Mouse (Mus musculus): ENCODE measurements around the gene Pold2. TPM values are rescaled to one million over a fixed set of nuclear protein-coding genes. Genes with fewer than 3 reads are reported as not detected.
"Not testable (repeated sequence)": the region's sequence is repeated elsewhere in the genome, so short reads cannot be mapped to it uniquely, and the experiment has no call there.

Pold2 gene
- polyA plus RNA-seq, 1 experiment from 2014 or later = 127 TPM

- WGBS = 61% methylated on average over 5 of the region's 5 CpGs
- peaks cover 68% of the 10 kb centered on the region for H3K27me3 ChIP-seq
- H3K27ac ChIP-seq = no peak within 1 kb of the TSS
- H3K9me3 ChIP-seq = no peaks in the 10 kb centered on the region
- no peaks in the 10 kb centered on the region for H3K36me3 ChIP-seq
- ATAC-seq (ENCODE audit: insufficient number of reproducible peaks, insufficient read depth, low FRiP score, low TSS enrichment, low read depth) = no peak
- no peak within 1 kb of the TSS for H3K4me3 ChIP-seq (replicated peaks)
- H3K4me2 ChIP-seq = 0 out of 2 replicates have a peak within 1 kb of the TSS, but pooled peaks have one; percentile 15
- no peak within 1 kb of the TSS for H3K9ac ChIP-seq (replicated peaks)
- H3K4me1 ChIP-seq (replicated peaks) = peaks cover 40% of the 10 kb centered on the region
Observed at GRCm38 (mm10) chr11:5898531-5898930, 20.4 kb upstream of the Pold2 start, which contains the start of gene Myl7. Myl7 (minus strand) TSS chr11:5898782.

DNA sequence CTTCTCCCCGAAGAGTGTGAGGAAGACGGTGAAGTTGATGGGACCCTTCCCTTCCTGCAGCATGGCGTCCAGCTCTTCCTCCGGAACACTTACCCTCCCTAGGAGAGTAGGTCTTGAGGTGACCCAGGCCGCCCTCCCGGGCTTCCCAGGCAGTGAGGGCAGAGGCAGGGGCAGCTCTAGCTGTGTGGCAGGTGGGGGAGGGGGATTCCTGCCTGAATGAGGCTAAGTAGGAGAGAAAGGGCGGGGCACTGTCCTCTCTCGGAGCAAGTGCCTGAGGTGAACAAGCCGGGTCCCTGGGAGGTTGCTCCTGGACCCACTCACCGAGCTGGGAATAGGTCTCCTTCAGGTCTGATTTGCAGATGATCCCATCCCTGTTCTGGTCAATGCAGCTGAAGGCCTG, 19.7 kb upstream of the Pold2 start:
- H3K9ac ChIP-seq (replicated peaks) = no peak overlapping the region
- 18% methylated on average over 10 of the region's 10 CpGs for WGBS

GRCm38 (mm10) chr11:5897230-5897629, 19.1 kb upstream of the Pold2 start:
- H3K4me3 ChIP-seq (replicated peaks) = no peak overlapping the region
- H3K27ac ChIP-seq = no peak overlapping the region
- H3K9ac ChIP-seq (replicated peaks) = no peak overlapping the region
- WGBS = 13% methylated on average over 16 of the region's 16 CpGs
- H3K9me3 ChIP-seq = no peaks in the 10 kb centered on the region
- no peaks in the 10 kb centered on the region for H3K36me3 ChIP-seq
- ATAC-seq (ENCODE audit: insufficient number of reproducible peaks, insufficient read depth, low FRiP score, low TSS enrichment, low read depth) = no peak
- H3K27me3 ChIP-seq = peaks cover 60% of the 10 kb centered on the region
- peak overlapping the region; percentile 15; the same call in 1 of the 2 replicates for H3K4me2 ChIP-seq
- H3K4me1 ChIP-seq (replicated peaks) = peaks cover 43% of the 10 kb centered on the region

More for the DNA sequence above, 19.7 kb upstream of the Pold2 start:
- 0 out of 2 replicates have a peak overlapping the region, but pooled peaks have one; percentile 15 for H3K4me2 ChIP-seq
- H3K27ac ChIP-seq = no peak overlapping the region
- no peak for ATAC-seq (ENCODE audit: insufficient number of reproducible peaks, insufficient read depth, low FRiP score, low TSS enrichment, low read depth)
- H3K4me1 ChIP-seq (replicated peaks) = peaks cover 43% of the 10 kb centered on the region
- no peaks in the 10 kb centered on the region for H3K36me3 ChIP-seq
- H3K27me3 ChIP-seq = peaks cover 62% of the 10 kb centered on the region
- no peak overlapping the region for H3K4me3 ChIP-seq (replicated peaks)
- H3K9me3 ChIP-seq = no peaks in the 10 kb centered on the region

- Histone ChIP-seq H3K4me2 (no peak overlapping the region), H3K4me1 (replicated peaks) (peaks cover 52% of the 10 kb centered on the region), H3K36me3 (no peaks in the 10 kb centered on the region), H3K4me3 (replicated peaks) (no peak overlapping the region), H3K9ac (replicated peaks) (no peak overlapping the region), H3K27ac (no peak overlapping the region), H3K9me3 (no peaks in the 10 kb centered on the region), H3K27me3 (peaks cover 31% of the 10 kb centered on the region)
- WGBS = 71% methylated on average over 6 of the region's 6 CpGs
- no peak for ATAC-seq (ENCODE audit: insufficient number of reproducible peaks, insufficient read depth, low FRiP score, low TSS enrichment, low read depth)
Observed at GRCm38 (mm10) chr11:5893807-5894206, 15.7 kb upstream of the Pold2 start.

- H3K27ac ChIP-seq = no peak overlapping the region
- no peak overlapping the region for H3K9ac ChIP-seq (replicated peaks)
- no peak overlapping the region for H3K4me3 ChIP-seq (replicated peaks)
- H3K4me1 ChIP-seq (replicated peaks) = peaks cover 56% of the 10 kb centered on the region
- ATAC-seq (ENCODE audit: insufficient number of reproducible peaks, insufficient read depth, low FRiP score, low TSS enrichment, low read depth) = no peak
- peaks cover 22% of the 10 kb centered on the region for H3K27me3 ChIP-seq
- H3K9me3 ChIP-seq = no peaks in the 10 kb centered on the region
- 27% methylated on average over 4 of the region's 4 CpGs for WGBS
- no peak overlapping the region for H3K4me2 ChIP-seq
- no peaks in the 10 kb centered on the region for H3K36me3 ChIP-seq
Observed at GRCm38 (mm10) chr11:5892810-5893368, 14.8 kb upstream of the Pold2 start.

- H3K9ac ChIP-seq (replicated peaks) = peak overlapping the region; percentile 31; the same call in 1 of the 2 replicates
- no peak overlapping the region for H3K4me2 ChIP-seq
- no peaks in the 10 kb centered on the region for H3K9me3 ChIP-seq
- ATAC-seq (ENCODE audit: insufficient number of reproducible peaks, insufficient read depth, low FRiP score, low TSS enrichment, low read depth) = no peak
- no peaks in the 10 kb centered on the region for H3K36me3 ChIP-seq
- no peak overlapping the region for H3K4me3 ChIP-seq (replicated peaks)
- peaks cover 51% of the 10 kb centered on the region for H3K4me1 ChIP-seq (replicated peaks)
- no peak overlapping the region for H3K27ac ChIP-seq
- 53% methylated on average over 8 of the region's 8 CpGs for WGBS
- H3K27me3 ChIP-seq = peaks cover 14% of the 10 kb centered on the region
Observed at GRCm38 (mm10) chr11:5892151-5892591, 14.1 kb upstream of the Pold2 start.

DNA sequence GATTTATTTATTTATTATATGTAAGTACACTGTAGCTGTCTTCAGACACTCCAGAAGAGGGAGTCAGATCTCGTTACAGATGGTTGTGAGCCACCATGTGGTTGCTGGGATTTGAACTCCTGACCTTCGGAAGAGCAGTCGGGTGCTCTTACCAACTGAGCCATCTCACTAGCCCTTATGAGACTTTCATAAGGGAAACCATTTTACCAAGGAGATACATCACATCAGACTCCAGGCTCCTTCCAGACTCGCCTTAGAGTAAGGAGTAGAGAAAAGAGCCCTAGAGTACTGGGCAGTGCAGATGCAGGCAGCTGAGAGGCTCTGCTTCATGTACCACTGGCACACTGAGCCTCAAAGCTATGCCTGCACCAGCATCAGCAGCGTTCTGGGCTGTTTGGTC, 10.5 kb upstream of the Pold2 start:
- H3K9ac ChIP-seq (replicated peaks); H3K4me3 ChIP-seq (replicated peaks); H3K27me3 ChIP-seq; H3K9me3 ChIP-seq; H3K4me2 ChIP-seq; H3K36me3 ChIP-seq: not testable (repeated sequence)
- 42% methylated on average over 5 of the region's 5 CpGs for WGBS
- peaks cover 49% of the 10 kb centered on the region for H3K4me1 ChIP-seq (replicated peaks)
- peak; percentile 43; the same call in 1 of the 2 replicates for ATAC-seq (ENCODE audit: insufficient number of reproducible peaks, insufficient read depth, low FRiP score, low TSS enrichment, low read depth)
- 0 out of 2 replicates have a peak overlapping the region, but pooled peaks have one; percentile 62 for H3K27ac ChIP-seq

DNA sequence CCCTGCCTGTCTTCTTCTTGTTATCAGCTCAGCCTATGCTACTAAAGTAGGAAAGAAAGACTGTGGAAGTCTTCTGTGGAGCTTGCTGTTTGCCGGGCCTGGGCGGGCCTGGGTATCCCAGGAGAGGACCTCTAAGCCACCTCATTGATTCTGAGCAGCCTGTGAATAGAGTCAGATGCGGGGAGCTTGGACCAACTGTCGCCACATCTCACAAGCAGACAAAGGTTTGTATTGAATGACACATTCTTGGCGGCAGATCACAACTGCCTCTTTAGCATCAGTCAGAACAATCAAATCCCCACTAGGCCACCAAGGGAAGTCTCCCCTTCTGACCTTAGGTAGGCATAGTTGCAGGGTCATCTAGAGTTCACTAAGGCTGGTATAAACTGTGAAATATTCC, 9.2 kb upstream of the Pold2 start:
- H3K27ac ChIP-seq = 0 out of 2 replicates have a peak overlapping the region, but pooled peaks have one; percentile 54
- H3K27me3 ChIP-seq = no peaks in the 10 kb centered on the region
- H3K9ac ChIP-seq (replicated peaks) = no peak overlapping the region
- H3K4me1 ChIP-seq (replicated peaks) = peaks cover 39% of the 10 kb centered on the region
- H3K4me2 ChIP-seq = no peak overlapping the region
- 72% methylated on average over 5 of the region's 5 CpGs for WGBS
- no peaks in the 10 kb centered on the region for H3K36me3 ChIP-seq
- no peaks in the 10 kb centered on the region for H3K9me3 ChIP-seq
- no peak overlapping the region for H3K4me3 ChIP-seq (replicated peaks)
- ATAC-seq (ENCODE audit: insufficient number of reproducible peaks, insufficient read depth, low FRiP score, low TSS enrichment, low read depth) = no peak

- Histone ChIP-seq H3K27me3 (no peaks in the 10 kb centered on the region), H3K4me3 (replicated peaks) (no peak overlapping the region), H3K9me3 (no peaks in the 10 kb centered on the region), H3K9ac (replicated peaks) (no peak overlapping the region), H3K4me2 (no peak overlapping the region), H3K36me3 (no peaks in the 10 kb centered on the region), H3K27ac (0 out of 2 replicates have a peak overlapping the region, but pooled peaks have one; percentile 54), H3K4me1 (replicated peaks) (peaks cover 30% of the 10 kb centered on the region)
- 22% methylated on average over 9 of the region's 9 CpGs for WGBS
- ATAC-seq (ENCODE audit: insufficient number of reproducible peaks, insufficient read depth, low FRiP score, low TSS enrichment, low read depth) = no peak
Observed at GRCm38 (mm10) chr11:5886187-5886586, 8.1 kb upstream of the Pold2 start.

DNA sequence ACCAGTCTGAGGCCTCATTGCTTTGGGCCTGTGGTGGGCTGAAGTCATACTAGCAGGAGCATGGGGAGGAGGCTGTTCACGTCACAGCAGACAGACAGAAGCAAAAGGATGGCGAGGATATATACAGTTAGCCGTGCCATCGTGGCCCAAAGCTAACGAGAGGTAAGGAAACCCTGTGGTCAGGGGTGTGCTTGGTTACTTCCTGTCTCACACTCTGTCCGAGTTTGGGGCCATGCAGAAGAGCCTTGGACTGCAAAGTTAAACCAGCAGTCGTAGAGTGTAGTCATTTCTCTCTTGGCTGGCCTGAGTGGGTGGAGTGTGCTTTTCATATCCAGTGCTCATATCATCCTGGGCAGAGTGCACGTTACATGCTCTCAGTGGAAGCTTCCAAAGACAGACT, 4.4 kb upstream of the Pold2 start:
- Histone ChIP-seq H3K36me3 (no peaks in the 10 kb centered on the region), H3K9ac (replicated peaks) (no peak overlapping the region), H3K27me3 (no peaks in the 10 kb centered on the region), H3K4me2 (no peak overlapping the region), H3K27ac (no peak overlapping the region), H3K9me3 (no peaks in the 10 kb centered on the region), H3K4me1 (replicated peaks) (peaks cover 15% of the 10 kb centered on the region), H3K4me3 (replicated peaks) (no peak overlapping the region)
- ATAC-seq (ENCODE audit: insufficient number of reproducible peaks, insufficient read depth, low FRiP score, low TSS enrichment, low read depth) = no peak
- WGBS = 71% methylated on average over 8 of the region's 8 CpGs

DNA sequence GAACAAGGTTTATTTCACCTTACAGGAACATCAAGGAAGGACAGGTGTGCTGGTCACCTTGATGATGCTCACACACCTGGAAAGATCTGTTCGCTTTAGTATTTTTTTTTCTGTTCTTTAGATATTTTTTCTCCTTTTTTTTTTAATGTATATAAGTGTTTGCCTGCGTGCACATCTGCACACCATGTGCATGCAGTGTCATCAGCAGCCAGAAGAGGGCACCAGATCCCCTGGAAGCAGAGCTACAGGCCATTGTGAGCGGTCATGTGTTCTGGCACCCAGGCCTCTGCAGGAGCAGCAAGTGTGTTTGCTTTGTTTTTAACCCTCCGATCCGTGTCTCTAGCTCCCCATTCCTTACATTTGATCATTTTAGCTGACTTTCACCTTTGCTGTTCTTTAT, 1.8 kb upstream of the Pold2 start:
- ATAC-seq (ENCODE audit: insufficient number of reproducible peaks, insufficient read depth, low FRiP score, low TSS enrichment, low read depth) = no peak
- H3K9ac ChIP-seq (replicated peaks) = no peak overlapping the region
- H3K4me3 ChIP-seq (replicated peaks) = no peak overlapping the region
- H3K36me3 ChIP-seq = peaks cover 17% of the 10 kb centered on the region
- H3K27me3 ChIP-seq = no peaks in the 10 kb centered on the region
- H3K4me2 ChIP-seq = no peak overlapping the region
- peaks cover 16% of the 10 kb centered on the region for H3K4me1 ChIP-seq (replicated peaks)
- H3K9me3 ChIP-seq = no peaks in the 10 kb centered on the region
- 55% methylated on average over 5 of the region's 5 CpGs for WGBS
- no peak overlapping the region for H3K27ac ChIP-seq

GRCm38 (mm10) chr11:5878661-5879060, 569 bp upstream of the Pold2 start:
- H3K36me3 ChIP-seq = peaks cover 30% of the 10 kb centered on the region
- 49% methylated on average over 8 of the region's 8 CpGs for WGBS
- H3K9ac ChIP-seq (replicated peaks) = no peak overlapping the region; the same call in 1 of the 2 replicates
- no peak for ATAC-seq (ENCODE audit: insufficient number of reproducible peaks, insufficient read depth, low FRiP score, low TSS enrichment, low read depth)
- peak overlapping the region; percentile 77 for H3K4me2 ChIP-seq
- H3K27ac ChIP-seq = peak overlapping the region; percentile 93
- peaks cover 16% of the 10 kb centered on the region for H3K4me1 ChIP-seq (replicated peaks)
- peak overlapping the region; percentile 66 for H3K4me3 ChIP-seq (replicated peaks)
- no peaks in the 10 kb centered on the region for H3K27me3 ChIP-seq
- H3K9me3 ChIP-seq = no peaks in the 10 kb centered on the region

All from limb, embryonic 12.5 days (tissue).